Mouse (Mus musculus) layer of hippocampus, postnatal 10 days (tissue): ENCODE measurements around the gene Ift88. TPM values are rescaled to one million over a fixed set of nuclear protein-coding genes. Genes with fewer than 3 reads are reported as not detected.

Experiments used
- total RNA-seq, 2 experiments: library from RNA; stranded (reverse); gene quantifications; 2 replicates each; pipeline ENCODE4 v1.2.3; 2021

Gene Ift88
- total RNA-seq, 2 experiments from 2014 or later, result 13.4 to 16.5 TPM

Other genes with a start within 250 kb of the Ift88 start
- gene Cryl1, start 25.5 kb upstream of the Ift88 start, total RNA-seq, result 10 to 100 TPM; 24.6 to 26.1 TPM
- 10 to 100 TPM; 12.6 to 13.0 TPM for gene Il17d, start 100.7 kb downstream of the Ift88 start, total RNA-seq
- 10 to 100 TPM; 27.7 to 35.0 TPM for gene Eef1akmt1, start 147.6 kb downstream of the Ift88 start, total RNA-seq
- 10 to 100 TPM; 15.2 to 15.5 TPM for gene Xpo4, start 241.4 kb downstream of the Ift88 start, total RNA-seq